Mouse (Mus musculus) cerebellum, postnatal 4 days (tissue): ENCODE data around the gene Evx1.

Source experiments
- DNase-seq, 2 experiments: peaks; one replicate each; pipeline ENCODE4 v3.0.0; 2022; ENCODE audit warnings: low spot score in 2 of 2, mixed read lengths in 1 of 2

The Evx1 gene

DNA sequence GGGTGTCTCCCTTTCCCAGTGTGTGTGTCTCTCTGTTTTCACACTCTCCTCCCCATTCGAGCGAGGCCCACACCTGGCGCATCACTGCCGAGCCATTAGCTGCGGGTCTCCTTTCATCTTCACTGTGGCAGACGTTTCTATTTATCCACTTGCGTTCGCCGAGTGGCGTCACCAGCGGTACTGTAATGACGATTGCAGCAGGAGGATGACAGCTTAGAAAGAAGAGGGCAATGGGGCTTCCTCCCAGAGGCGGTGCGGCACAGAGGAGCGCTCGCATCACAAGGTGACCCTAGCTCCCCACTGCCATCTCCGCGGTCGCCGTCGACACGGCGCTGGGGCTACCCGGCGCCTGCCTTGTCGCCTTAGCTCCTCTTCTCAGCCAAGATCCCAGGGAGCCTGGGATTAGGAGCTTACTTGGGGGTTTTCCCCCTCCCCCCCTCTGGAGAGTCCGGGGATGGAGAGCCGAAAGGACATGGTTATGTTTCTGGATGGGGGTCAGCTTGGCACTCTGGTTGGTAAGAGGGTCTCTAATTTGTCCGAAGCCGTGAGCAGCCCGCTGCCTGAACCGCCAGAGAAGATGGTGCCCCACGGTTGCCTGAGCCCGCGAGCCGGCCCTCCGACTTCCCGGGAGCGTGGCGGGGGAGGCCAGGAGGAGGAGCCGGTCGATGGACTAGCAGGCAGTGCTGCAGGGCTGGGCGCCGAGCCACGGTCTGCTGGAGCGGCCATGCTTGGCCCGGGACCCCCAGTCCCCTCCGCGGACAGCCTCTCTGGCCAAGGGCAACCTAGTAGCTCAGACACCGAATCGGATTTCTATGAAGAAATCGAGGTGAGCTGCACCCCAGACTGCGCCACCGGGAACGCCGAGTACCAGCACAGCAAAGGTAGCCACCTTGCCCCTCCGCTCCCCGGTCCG lies at the start of gene Evx1:
Evx1 (plus strand) TSS at position 108 of the 913 bp plus-strand sequence.
- no peak for DNase-seq

DNA sequence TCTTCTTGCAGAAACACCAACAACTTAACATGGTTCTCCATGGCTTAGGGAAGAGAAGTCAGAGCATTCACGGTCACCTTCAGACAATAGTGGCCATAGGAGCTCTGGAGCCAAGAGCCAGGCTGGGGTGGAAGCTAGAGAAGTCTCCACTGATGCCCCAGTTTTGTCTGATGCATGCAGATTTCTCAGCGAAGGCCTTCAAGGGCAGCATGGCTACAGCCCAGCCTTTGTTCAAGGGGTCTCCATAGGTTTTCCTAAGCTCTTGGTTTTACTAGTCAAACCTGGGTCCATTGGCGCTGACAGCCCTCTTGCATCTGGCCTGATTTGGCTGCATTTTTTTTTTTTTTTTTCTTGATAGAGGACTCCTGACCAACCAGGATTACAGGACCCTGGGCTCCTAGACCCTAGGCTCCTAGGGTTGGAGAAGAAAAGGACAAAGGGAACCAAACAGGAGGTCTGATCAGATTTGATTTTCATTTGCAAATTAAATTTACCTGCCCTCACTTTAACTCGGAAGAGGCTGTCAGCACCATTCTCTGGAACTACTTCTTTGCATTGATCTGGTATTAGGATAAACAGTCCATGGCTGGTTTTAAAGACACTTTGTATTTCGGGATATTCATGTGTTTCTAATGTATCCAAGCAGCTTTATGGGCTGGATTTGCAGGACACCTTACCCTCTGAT lies 49.0 kb upstream of the Evx1 start:
- DNase-seq = peak in 1 of 2 experiments; percentile 9

DNA sequence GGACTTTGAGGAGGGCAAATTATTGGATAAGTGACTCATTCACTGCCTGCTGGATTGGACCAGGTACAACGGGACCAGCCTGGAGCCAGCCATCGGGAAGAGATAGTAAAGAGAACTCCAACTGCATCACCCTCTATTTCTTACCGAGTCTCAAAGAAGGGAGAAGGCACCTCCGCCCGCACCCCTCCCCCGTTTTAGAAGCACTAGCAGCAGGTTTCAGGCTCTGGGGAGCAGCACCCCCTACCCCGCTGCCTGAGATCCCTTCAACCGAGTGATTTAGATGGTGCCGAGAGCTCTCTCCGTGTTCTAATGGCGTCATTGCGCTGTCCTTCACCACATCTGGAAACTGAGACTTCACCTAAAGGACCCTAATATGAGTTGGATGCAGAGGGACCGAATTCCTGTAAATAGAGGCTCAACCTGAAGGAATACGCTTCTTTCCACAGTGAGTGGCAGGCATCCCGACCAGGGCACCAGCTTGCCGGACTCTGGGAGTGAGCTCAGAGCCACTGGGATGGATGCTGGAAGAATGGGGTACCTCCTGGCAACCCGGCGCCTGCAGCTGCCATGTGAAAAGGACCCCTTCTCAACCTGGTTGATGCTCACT lies 47.9 kb upstream of the Evx1 start:
- DNase-seq = peak in 1 of 2 experiments; percentile 14

DNA sequence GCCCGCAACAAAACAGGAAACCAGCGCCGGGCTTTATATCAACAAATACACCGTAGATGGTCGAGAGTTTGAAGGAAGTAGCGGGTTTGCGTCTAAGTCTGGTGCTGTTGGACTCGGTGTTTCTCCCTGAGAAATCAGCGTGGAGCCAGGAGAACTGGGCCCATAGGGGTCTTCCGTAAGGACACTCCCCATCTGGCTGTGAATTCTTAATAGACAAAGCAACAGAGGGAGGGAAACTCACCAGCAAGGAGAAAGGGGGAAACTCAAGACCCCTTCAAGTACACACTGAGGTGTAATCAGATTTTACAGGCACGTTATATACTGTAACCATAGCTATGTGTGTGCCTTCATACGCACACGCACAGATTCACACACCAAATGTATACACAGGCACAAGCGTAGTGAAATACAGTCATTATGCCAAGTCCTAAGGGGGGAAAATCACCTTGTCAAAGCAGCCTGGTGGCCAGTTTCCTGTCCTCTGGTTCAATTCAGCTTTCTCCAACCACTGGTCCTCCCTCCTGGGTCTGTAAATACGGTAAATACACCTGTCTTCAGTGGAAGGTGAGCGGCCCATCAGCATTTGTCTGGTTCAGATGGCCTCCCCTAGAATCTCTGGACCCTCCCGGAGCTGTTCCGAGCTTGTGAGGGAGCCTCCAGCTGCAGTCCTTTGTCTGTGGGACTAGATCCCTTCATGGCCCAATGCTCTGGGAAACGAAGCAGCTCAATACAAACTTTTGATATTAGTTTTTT lies 47.2 kb upstream of the Evx1 start:
- no peak for DNase-seq

DNA sequence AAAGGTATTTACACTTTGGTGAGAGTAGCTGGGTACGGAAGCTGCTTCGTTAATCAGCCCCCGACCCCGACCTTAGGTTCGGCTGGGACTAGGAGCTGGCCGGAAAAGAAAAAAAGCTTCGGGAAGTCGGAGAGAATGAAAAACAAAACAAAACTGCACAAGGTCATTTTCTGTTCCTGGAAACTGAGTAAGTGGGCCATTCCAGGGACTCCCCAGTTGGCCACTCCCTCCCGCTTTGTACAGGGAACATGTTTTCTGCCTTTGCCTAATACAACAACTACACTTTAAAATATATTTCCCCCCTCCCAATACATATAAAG lies 46.7 kb upstream of the Evx1 start:
- DNase-seq = peak in 1 of 2 experiments; percentile 1

- DNase-seq = no peak
Observed at GRCm38 (mm10) chr6:52267221-52267620, 46.1 kb upstream of the Evx1 start.

- no peak for DNase-seq
Observed at GRCm38 (mm10) chr6:52267691-52268090, 45.6 kb upstream of the Evx1 start.

DNA sequence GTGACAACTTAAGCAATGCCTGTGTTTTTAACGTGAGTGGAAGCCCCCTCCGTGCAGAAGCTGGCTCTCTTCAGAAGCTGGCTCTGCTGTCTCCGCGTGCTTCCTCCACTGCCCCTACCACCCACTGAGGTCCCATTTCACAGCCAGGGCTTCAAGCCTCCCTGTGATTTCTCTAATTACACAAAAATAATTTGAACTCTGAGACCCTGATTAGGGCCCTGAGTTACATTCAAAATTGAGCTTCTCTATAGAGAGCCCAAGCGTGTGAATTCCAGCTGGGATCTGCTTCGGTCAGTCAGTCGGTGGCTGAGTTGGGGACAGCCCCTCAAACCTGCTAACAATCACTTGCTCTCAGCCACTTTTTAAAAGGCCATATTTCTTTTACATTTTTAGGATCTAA lies 45.0 kb upstream of the Evx1 start:
- peak in 1 of 2 experiments; percentile 7 for DNase-seq

GRCm38 (mm10) chr6:52268756-52269155 lies 44.5 kb upstream of the Evx1 start:
- peak in 1 of 2 experiments; percentile 4 for DNase-seq

DNA sequence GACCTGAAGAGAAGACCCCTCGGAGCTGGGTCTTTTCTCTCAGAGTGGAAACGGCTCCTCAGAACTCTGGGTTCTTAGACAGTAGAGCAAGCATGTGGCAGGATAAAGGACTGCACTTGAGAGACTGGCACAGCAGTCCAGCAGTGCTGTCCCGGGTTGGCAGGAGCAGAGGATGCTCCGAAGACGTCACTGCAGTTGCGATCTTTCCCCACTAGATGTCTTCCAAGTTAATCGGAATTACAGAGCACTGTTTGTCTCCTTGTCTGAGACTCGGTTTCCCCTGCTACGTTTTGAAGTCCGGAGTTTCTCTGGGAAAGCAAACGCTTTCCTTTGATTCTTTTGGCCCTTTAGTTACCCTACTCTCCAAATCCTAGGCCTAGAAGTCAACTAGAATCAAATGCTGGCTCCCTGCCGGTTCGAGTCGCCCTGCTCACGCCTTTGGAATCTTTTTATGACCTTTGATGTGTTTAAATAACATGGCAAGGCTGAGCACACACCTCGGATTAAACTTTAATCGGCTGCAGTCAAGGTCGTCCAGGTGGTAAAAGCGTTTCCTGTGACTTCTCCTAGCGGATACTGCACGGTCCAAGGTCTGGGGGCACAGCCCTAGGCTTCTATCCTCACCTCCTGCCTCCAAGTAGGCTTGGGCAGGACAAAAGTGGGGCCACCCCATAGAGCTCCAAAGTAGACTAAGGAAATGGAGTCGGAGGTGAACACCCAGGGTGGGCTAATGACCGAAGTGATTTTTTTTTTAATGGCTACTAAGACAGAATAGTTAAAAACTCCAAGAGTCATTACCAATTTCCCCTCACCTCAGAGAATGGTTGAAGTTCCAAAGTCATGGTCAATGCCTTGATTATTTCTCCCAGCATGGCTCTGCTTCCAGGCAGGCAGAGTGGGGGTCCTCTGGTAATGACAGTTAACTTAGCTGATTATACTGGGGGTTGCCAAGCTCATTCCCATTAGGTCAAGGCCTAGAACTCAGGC lies 42.5 kb upstream of the Evx1 start:
- peak; percentile 28 to 70 for DNase-seq

- no peak for DNase-seq
Observed at GRCm38 (mm10) chr6:52272766-52273655, 40.3 kb upstream of the Evx1 start.

GRCm38 (mm10) chr6:52273656-52274280 lies 39.5 kb upstream of the Evx1 start:
- DNase-seq = no peak

DNA sequence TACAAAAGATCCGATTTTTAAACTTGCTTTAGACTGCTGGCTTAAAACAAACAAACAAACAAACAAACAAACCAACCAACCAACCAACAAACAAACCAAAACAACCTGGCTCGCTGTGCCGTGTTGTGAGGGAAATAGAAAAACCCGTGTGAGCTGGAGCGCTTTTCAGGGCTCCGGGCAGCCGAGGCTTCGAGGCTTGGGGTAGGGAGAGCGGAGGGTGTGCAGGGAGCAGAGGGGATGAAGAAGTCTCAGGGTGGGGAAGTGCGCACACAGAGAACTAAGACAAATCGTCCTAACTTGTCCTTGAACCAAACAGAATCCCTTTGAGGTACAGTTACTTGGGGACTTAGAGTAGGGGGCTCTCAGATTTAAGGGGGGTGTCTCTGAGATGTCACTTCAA lies 38.7 kb upstream of the Evx1 start:
- DNase-seq = no peak

GRCm38 (mm10) chr6:52275563-52276280 lies 37.6 kb upstream of the Evx1 start:
- DNase-seq = no peak

- no peak for DNase-seq
Observed at GRCm38 (mm10) chr6:52276382-52276781, 36.9 kb upstream of the Evx1 start.

DNA sequence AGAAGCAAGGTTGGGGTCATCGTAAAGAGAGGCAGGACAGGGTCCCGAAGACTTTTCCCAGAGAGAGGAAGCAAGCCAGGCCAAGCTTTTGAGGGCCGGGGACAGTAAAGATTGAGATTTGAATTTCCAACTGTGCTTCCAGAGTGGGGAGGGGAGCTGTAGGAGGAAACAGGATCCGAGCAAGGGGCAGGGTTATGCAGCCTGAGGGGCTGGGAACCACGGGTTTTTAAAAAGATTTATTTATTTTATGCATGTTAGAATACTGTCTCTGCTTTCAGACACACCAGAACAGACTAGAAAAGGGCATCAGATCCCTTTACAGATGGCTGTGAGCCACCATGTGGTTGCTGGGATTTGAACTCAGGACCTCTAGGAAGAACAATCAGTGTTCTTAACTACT lies 36.4 kb upstream of the Evx1 start:
- no peak for DNase-seq

DNA sequence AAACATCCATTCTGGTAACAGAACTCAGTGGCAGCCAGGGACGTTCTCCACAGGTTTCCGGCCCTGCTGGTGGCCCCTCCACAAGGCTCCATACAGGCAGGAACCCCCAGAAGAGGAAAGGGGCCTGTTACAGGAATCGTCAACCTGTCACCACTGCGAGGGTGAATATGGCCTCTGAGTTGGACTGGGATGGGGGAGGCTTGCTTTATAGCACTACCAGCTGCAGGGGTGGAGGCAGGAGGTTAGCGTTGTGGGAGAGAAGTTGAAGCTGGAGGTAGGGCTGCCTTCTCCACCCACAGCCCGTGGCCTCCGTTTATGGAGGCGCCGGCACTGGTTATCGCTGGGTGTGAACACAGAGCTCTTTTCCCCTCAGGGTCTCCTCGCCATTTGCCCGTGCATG lies 32.2 kb upstream of the Evx1 start:
- DNase-seq = no peak

GRCm38 (mm10) chr6:52283896-52284295 lies 29.4 kb upstream of the Evx1 start:
- DNase-seq = no peak

DNA sequence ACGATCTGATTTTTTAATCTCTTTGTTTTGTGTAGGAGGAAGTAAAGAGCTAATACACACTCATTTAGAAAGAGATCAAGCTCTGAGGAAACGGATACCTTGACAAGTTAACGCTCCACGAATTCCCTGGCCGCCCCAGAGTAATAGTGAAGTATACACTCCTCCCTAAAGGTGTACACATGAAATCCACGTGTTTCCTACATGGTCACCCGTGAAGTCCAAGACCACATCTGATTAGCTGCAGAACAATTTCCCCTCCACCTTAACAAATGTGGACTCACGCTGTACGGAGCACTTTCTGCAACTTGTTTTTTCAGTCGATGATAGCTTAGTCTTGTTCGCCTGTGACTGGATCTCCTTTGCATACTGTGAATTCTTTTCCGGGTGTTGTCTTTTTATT lies 23.1 kb upstream of the Evx1 start:
- no peak for DNase-seq
